Mouse (Mus musculus) intestine, embryonic 15.5 days (tissue): ENCODE data around the gene Cyp24a1. TPM values are rescaled to one million over a fixed set of nuclear protein-coding genes. Genes with fewer than 3 reads are reported as not detected.
A peak's percentile ranks its signal among the peaks of the same experiment; 100 is the strongest.

ENCODE experiments used
- ATAC-seq: fragments of 200-750 bp; cut with Nextera tagmentation; 2 replicates; pipeline ENCODE4 v1.8.0; 2017; ENCODE audit warnings: moderate TSS enrichment, moderate library complexity
- H3K27ac ChIP-seq: fragments of 300-500 bp; sonication (generic); 2 replicates; pipeline ENCODE4 v1.5.1; 2015; ENCODE audit warnings: mild to moderate bottlenecking, inconsistent platforms
- H3K27me3 ChIP-seq: fragments of 300-500 bp; sonication (generic); replicated peaks from 2 replicates; pipeline ENCODE4 v1.6.1; 2015; ENCODE audit warnings: inconsistent platforms
- H3K36me3 ChIP-seq: fragments of 300-500 bp; sonication (generic); 2 replicates; pipeline ENCODE4 v1.6.1; 2015; ENCODE audit warnings: inconsistent platforms
- H3K4me1 ChIP-seq: fragments of 300-500 bp; sonication (generic); replicated peaks from 2 replicates; pipeline ENCODE4 v1.6.1; 2015; ENCODE audit warnings: inconsistent platforms
- H3K4me2 ChIP-seq: fragments of 300-500 bp; sonication (generic); replicated peaks from 2 replicates; pipeline ENCODE4 v1.6.1; 2015; ENCODE audit warnings: mild to moderate bottlenecking, inconsistent platforms
- H3K4me3 ChIP-seq: fragments of 300-500 bp; sonication (generic); replicated peaks from 2 replicates; pipeline ENCODE4 v1.5.1; 2015; ENCODE audit warnings: inconsistent platforms
- H3K9ac ChIP-seq: fragments of 300-500 bp; sonication (generic); 2 replicates; pipeline ENCODE4 v1.6.1; 2015; ENCODE audit warnings: inconsistent platforms
- H3K9me3 ChIP-seq: fragments of 300-500 bp; sonication (generic); 2 replicates; pipeline ENCODE4 v1.6.1; 2016; ENCODE audit warnings: inconsistent platforms
- WGBS: fragments of 180-500 bp; shearing (Covaris S2); methylation state at CpG from one replicate; pipeline ENCODE4 v1.1.7; 2015; 5-methylcytosine and 5-hydroxymethylcytosine counted together
- polyA plus RNA-seq: library from polyadenylated mRNA; unstranded; fragments of >200 nt; fragmentation: Nextera tagmentation; extraction: Ambion mirVana; gene quantifications from 2 replicates; pipeline ENCODE4 v1.2.1, GENCODE M21; 2015

Cyp24a1 gene
- not detected in 2 replicates for polyA plus RNA-seq

DNA sequence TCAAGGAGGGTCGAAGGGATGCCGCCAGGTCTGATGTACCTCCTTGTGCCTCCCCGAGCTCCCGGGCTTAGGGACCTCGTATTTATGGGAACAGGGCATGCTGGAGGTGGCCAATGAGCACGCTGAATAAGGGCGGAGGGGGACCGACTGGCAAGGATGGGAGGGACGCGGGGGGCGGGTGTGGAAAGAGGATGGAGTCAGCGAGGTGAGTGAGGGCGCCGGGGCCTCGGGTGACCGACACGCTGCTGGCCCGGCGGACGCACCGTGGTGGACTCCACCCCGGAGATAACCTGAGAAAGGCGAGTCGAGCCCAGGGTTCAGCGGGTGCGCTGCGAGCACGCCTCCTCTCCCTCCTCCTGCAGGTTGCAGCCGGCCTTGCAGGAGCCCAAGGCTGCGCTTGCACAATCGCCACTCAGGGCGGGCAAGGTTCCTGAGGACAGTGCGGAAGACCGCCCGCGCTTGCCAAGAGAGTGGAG is at the start of gene Cyp24a1:
Cyp24a1 (minus strand) TSS at position 55 of the 476 bp plus-strand sequence.
- peaks cover 16% of the 10 kb centered on the region for H3K4me1 ChIP-seq

GRCm38 (mm10) chr2:170545745-170546144 is 48.8 kb upstream of the Cyp24a1 start:
- no peak overlapping the region for H3K27ac ChIP-seq
- no peaks in the 10 kb centered on the region for H3K36me3 ChIP-seq
- no peaks in the 10 kb centered on the region for H3K4me1 ChIP-seq
- no peak for ATAC-seq
- H3K4me2 ChIP-seq = no peak overlapping the region
- H3K27me3 ChIP-seq = no peaks in the 10 kb centered on the region
- WGBS = 35% methylated on average over 4 of the region's 4 CpGs
- no peak overlapping the region for H3K4me3 ChIP-seq
- no peaks in the 10 kb centered on the region for H3K9me3 ChIP-seq
- no peak overlapping the region for H3K9ac ChIP-seq

More for the DNA sequence above, at the start of gene Cyp24a1:
- Histone ChIP-seq H3K36me3 (no peaks in the 10 kb centered on the region), H3K27ac (no peak within 1 kb of the TSS), H3K9ac (no peak within 1 kb of the TSS), H3K9me3 (no peaks in the 10 kb centered on the region), H3K27me3 (peaks cover 55% of the 10 kb centered on the region), H3K4me3 (peak within 1 kb of the TSS; percentile 18), H3K4me2 (peak within 1 kb of the TSS; percentile 53)
- ATAC-seq = peak; percentile 95
- under 1% methylated on average over 36 of the region's 36 CpGs for WGBS

- WGBS = 73% methylated on average over 7 of the region's 7 CpGs
- H3K4me1 ChIP-seq = no peaks in the 10 kb centered on the region
- no peaks in the 10 kb centered on the region for H3K27me3 ChIP-seq
- no peak for ATAC-seq
- no peak overlapping the region for H3K9ac ChIP-seq
- no peak overlapping the region for H3K4me3 ChIP-seq
- H3K9me3 ChIP-seq = no peaks in the 10 kb centered on the region
- no peak overlapping the region for H3K4me2 ChIP-seq
- H3K27ac ChIP-seq = no peak overlapping the region
- no peaks in the 10 kb centered on the region for H3K36me3 ChIP-seq
Observed at GRCm38 (mm10) chr2:170544950-170545349, 48.0 kb upstream of the Cyp24a1 start.

DNA sequence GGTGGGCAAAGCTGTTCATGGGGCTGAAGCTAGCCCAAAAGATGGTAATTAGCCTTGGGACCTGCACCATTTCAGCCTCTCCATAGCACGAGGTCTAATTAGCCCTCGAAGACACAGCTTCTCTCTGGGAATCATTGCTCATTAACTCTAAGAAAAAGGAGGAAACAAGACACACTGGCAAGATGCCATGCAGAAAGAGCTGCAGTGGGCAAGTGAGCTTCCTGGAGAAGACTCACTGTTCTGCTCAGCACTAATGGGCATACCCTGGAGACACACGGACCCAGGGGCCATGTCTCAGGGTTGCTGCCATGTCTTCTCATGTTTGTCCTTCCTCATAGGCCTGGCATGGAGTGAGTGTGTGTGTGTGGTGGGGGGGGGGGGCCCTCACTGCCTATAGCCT is 47.2 kb upstream of the Cyp24a1 start:
- Histone ChIP-seq H3K27me3 (no peaks in the 10 kb centered on the region), H3K36me3 (no peaks in the 10 kb centered on the region), H3K4me1 (no peaks in the 10 kb centered on the region), H3K27ac (no peak overlapping the region), H3K9ac (no peak overlapping the region), H3K4me3 (no peak overlapping the region), H3K9me3 (no peaks in the 10 kb centered on the region), H3K4me2 (no peak overlapping the region)
- no peak for ATAC-seq
- 84% methylated on average over 3 of the region's 3 CpGs for WGBS

- Histone ChIP-seq H3K4me3 (no peak overlapping the region), H3K27me3 (no peaks in the 10 kb centered on the region), H3K4me2 (no peak overlapping the region), H3K27ac (no peak overlapping the region), H3K9me3 (no peaks in the 10 kb centered on the region), H3K36me3 (no peaks in the 10 kb centered on the region), H3K4me1 (no peaks in the 10 kb centered on the region), H3K9ac (no peak overlapping the region)
- ATAC-seq = no peak
- WGBS = 77% methylated on average over 5 of the region's 5 CpGs
Observed at GRCm38 (mm10) chr2:170543625-170544024, 46.7 kb upstream of the Cyp24a1 start.

GRCm38 (mm10) chr2:170539211-170539610 is 42.3 kb upstream of the Cyp24a1 start:
- no peak overlapping the region for H3K27ac ChIP-seq
- no peak overlapping the region for H3K9ac ChIP-seq
- 81% methylated on average over 9 of the region's 9 CpGs for WGBS
- no peaks in the 10 kb centered on the region for H3K36me3 ChIP-seq
- ATAC-seq = no peak
- no peaks in the 10 kb centered on the region for H3K27me3 ChIP-seq
- H3K4me3 ChIP-seq = no peak overlapping the region
- H3K9me3 ChIP-seq = no peaks in the 10 kb centered on the region
- H3K4me1 ChIP-seq = no peaks in the 10 kb centered on the region
- no peak overlapping the region for H3K4me2 ChIP-seq

DNA sequence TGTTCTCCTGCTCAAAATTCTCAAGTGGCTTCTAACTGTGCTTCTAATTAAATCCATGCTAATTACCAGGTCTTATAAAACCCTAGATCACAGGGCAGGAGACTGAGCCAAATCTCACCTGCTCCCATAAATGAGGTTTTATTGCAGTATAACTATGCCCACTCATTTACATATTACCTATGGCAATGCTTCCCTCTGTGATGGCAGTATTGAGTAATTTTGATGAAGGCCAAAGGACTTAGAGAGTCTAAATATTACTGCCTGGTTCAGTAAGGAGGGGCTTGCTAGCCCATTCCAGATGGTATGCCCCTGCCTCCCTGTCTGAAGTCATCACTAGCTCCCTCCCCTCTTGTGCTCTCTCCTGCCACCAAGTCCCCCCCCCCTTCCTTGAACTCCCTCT is 38.9 kb upstream of the Cyp24a1 start:
- H3K36me3 ChIP-seq = no peaks in the 10 kb centered on the region
- H3K4me1 ChIP-seq = no peaks in the 10 kb centered on the region
- H3K9me3 ChIP-seq = no peaks in the 10 kb centered on the region
- H3K4me3 ChIP-seq = no peak overlapping the region
- ATAC-seq = no peak
- H3K4me2 ChIP-seq = no peak overlapping the region
- H3K27me3 ChIP-seq = no peaks in the 10 kb centered on the region
- no peak overlapping the region for H3K9ac ChIP-seq
- H3K27ac ChIP-seq = no peak overlapping the region

GRCm38 (mm10) chr2:170534803-170535174 is 37.8 kb upstream of the Cyp24a1 start:
- WGBS = 91% methylated on average over 11 of the region's 11 CpGs
- Histone ChIP-seq H3K36me3 (no peaks in the 10 kb centered on the region), H3K27me3 (no peaks in the 10 kb centered on the region), H3K4me2 (no peak overlapping the region), H3K4me3 (no peak overlapping the region), H3K9me3 (no peaks in the 10 kb centered on the region), H3K4me1 (no peaks in the 10 kb centered on the region), H3K27ac (no peak overlapping the region), H3K9ac (no peak overlapping the region)
- no peak for ATAC-seq

GRCm38 (mm10) chr2:170534116-170534802 is 37.3 kb upstream of the Cyp24a1 start:
- Histone ChIP-seq H3K9me3 (no peaks in the 10 kb centered on the region), H3K27me3 (no peaks in the 10 kb centered on the region), H3K4me2 (no peak overlapping the region), H3K27ac (no peak overlapping the region), H3K4me1 (no peaks in the 10 kb centered on the region), H3K4me3 (no peak overlapping the region), H3K9ac (no peak overlapping the region), H3K36me3 (no peaks in the 10 kb centered on the region)
- WGBS = 55% methylated on average over 12 of the region's 12 CpGs
- no peak for ATAC-seq

GRCm38 (mm10) chr2:170530256-170530655 is 33.3 kb upstream of the Cyp24a1 start:
- Histone ChIP-seq H3K4me2 (no peak overlapping the region), H3K9ac (no peak overlapping the region), H3K36me3 (no peaks in the 10 kb centered on the region), H3K4me1 (no peaks in the 10 kb centered on the region), H3K9me3 (no peaks in the 10 kb centered on the region), H3K4me3 (no peak overlapping the region), H3K27ac (no peak overlapping the region), H3K27me3 (no peaks in the 10 kb centered on the region)
- ATAC-seq = no peak
- WGBS = 87% methylated on average over 3 of the region's 3 CpGs

GRCm38 (mm10) chr2:170529766-170530165 is 32.8 kb upstream of the Cyp24a1 start:
- H3K4me1 ChIP-seq = no peaks in the 10 kb centered on the region

GRCm38 (mm10) chr2:170528061-170528460 is 31.1 kb upstream of the Cyp24a1 start:
- H3K4me3 ChIP-seq = no peak overlapping the region
- no peaks in the 10 kb centered on the region for H3K27me3 ChIP-seq
- no peak overlapping the region for H3K9ac ChIP-seq
- WGBS = 95% methylated on average over 16 of the region's 16 CpGs
- H3K36me3 ChIP-seq = no peaks in the 10 kb centered on the region
- no peak overlapping the region for H3K27ac ChIP-seq
- H3K9me3 ChIP-seq = no peaks in the 10 kb centered on the region
- no peak overlapping the region for H3K4me2 ChIP-seq
- H3K4me1 ChIP-seq = no peaks in the 10 kb centered on the region
- ATAC-seq = no peak

More at GRCm38 (mm10) chr2:170529766-170530165, 32.8 kb upstream of the Cyp24a1 start:
- H3K4me2 ChIP-seq = no peak overlapping the region
- no peaks in the 10 kb centered on the region for H3K36me3 ChIP-seq
- ATAC-seq = no peak
- no peaks in the 10 kb centered on the region for H3K9me3 ChIP-seq
- no peak overlapping the region for H3K9ac ChIP-seq
- no peak overlapping the region for H3K4me3 ChIP-seq
- WGBS = 90% methylated on average over 7 of the region's 7 CpGs
- no peak overlapping the region for H3K27ac ChIP-seq
- no peaks in the 10 kb centered on the region for H3K27me3 ChIP-seq

DNA sequence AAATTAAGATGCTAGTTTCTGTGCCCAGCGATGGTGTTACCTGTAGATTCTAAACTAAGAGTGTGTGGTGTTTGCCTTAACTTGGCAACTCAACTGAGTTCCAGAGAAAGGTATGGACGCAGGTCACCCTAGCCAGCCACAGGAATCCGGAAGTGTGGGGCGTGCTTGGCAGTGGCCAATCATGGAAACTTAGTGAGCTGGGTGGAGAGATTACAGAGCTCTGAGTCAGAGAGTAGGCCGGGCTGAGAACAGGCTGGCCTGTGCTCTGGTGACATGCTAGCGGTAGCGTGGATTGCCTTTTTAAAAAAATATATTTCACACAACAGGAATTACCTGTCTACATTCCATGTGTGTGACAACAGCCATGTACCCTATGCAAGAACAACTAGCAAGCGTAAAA is 29.6 kb upstream of the Cyp24a1 start:
- Histone ChIP-seq H3K9ac (no peak overlapping the region), H3K27ac (no peak overlapping the region), H3K4me1 (no peaks in the 10 kb centered on the region), H3K9me3 (no peaks in the 10 kb centered on the region), H3K36me3 (no peaks in the 10 kb centered on the region), H3K4me3 (no peak overlapping the region), H3K27me3 (no peaks in the 10 kb centered on the region), H3K4me2 (no peak overlapping the region)
- ATAC-seq = no peak
- 85% methylated on average over 8 of the region's 8 CpGs for WGBS
